Mouse (Mus musculus) myocyte (in vitro differentiated cells): Measurements from ENCODE around the gene Zmat5. TPM values are rescaled to one million over a fixed set of nuclear protein-coding genes. Genes with fewer than 3 reads are reported as not detected.
A peak's percentile ranks its signal among the peaks of the same experiment; 100 is the strongest.

Experiments used
- H3K27me3 ChIP-seq: one replicate; pipeline ENCODE4 v1.6.1; 2011; ENCODE audit not compliant: control insufficient read depth, insufficient read depth, insufficient read length
- H3K36me3 ChIP-seq: one replicate; pipeline ENCODE4 v1.6.1; 2011; ENCODE audit not compliant: control insufficient read depth, insufficient read depth
- H3K4me2 ChIP-seq: one replicate; pipeline ENCODE4 v1.6.1; 2011; ENCODE audit warnings: low read depth, control low read depth
- H3K4me3 ChIP-seq: one replicate; pipeline ENCODE4 v1.5.1; 2011; ENCODE audit warnings: mild to moderate bottlenecking, control low read depth, moderate library complexity
- H3K79me2 ChIP-seq: one replicate; pipeline ENCODE4 v1.6.1; 2011; ENCODE audit not compliant: control insufficient read depth, insufficient read depth
- H3ac ChIP-seq: one replicate; pipeline ENCODE4 v1.6.1; 2011; ENCODE audit not compliant: control insufficient read depth, insufficient read length
- CEBPB ChIP-seq: IDR thresholded peaks from 2 replicates; pipeline ENCODE4 v1.6.1; 2011; ENCODE audit warnings: mild to moderate bottlenecking, moderate library complexity; ENCODE audit not compliant: poor library complexity, insufficient read depth, severe bottlenecking
- E2F4 ChIP-seq: IDR thresholded peaks from one replicate; pipeline ENCODE4 v1.6.1; 2011; ENCODE audit warnings: mild to moderate bottlenecking, control low read depth, moderate library complexity; ENCODE audit not compliant: insufficient read depth
- MAX ChIP-seq: IDR thresholded peaks from one replicate; pipeline ENCODE4 v1.6.1; 2011; ENCODE audit warnings: low read depth, mild to moderate bottlenecking, control low read depth
- MYOD1 ChIP-seq, 3 experiments: IDR thresholded peaks; one replicate each; pipeline ENCODE4 v1.6.1; 2011; ENCODE audit warnings: control low read depth in 2 of 3, low read depth in 2 of 3, mild to moderate bottlenecking in 2 of 3, moderate library complexity in 1 of 3; ENCODE audit not compliant: insufficient read length in 2 of 3, control insufficient read depth in 1 of 3
- MYOG ChIP-seq, 3 experiments: IDR thresholded peaks; one replicate each; pipeline ENCODE4 v1.6.1; 2011; ENCODE audit warnings: control low read depth in 2 of 3, low read depth in 2 of 3, mild to moderate bottlenecking in 2 of 3; ENCODE audit not compliant: insufficient read length in 2 of 3, control insufficient read depth in 1 of 3, insufficient read depth in 1 of 3
- POLR2A ChIP-seq: IDR thresholded peaks from one replicate; pipeline ENCODE4 v1.6.1; 2011; ENCODE audit warnings: low read depth, mild to moderate bottlenecking, control low read depth, moderate library complexity; ENCODE audit not compliant: insufficient read length
- POLR2AphosphoS2 ChIP-seq: IDR thresholded peaks from one replicate; pipeline ENCODE4 v1.6.1; 2011; ENCODE audit warnings: low read depth, control low read depth; ENCODE audit not compliant: insufficient read length
- REST ChIP-seq: IDR thresholded peaks from one replicate; pipeline ENCODE4 v1.6.1; 2011; ENCODE audit warnings: mild to moderate bottlenecking, control low read depth, moderate library complexity; ENCODE audit not compliant: insufficient read depth, insufficient read length
- SRF ChIP-seq: IDR thresholded peaks from one replicate; pipeline ENCODE4 v1.6.1; 2011; ENCODE audit warnings: low read depth; ENCODE audit not compliant: control insufficient read depth, insufficient read length
- TCF12 ChIP-seq: IDR thresholded peaks from one replicate; pipeline ENCODE4 v1.6.1; 2011; ENCODE audit warnings: mild to moderate bottlenecking, control low read depth; ENCODE audit not compliant: poor library complexity, insufficient read depth, severe bottlenecking
- TCF3 ChIP-seq: IDR thresholded peaks from one replicate; pipeline ENCODE4 v1.6.1; 2011; ENCODE audit warnings: low read depth, control low read depth; ENCODE audit not compliant: insufficient read length
- USF1 ChIP-seq: IDR thresholded peaks from one replicate; pipeline ENCODE4 v1.6.1; 2011; ENCODE audit warnings: low read depth, mild to moderate bottlenecking, control low read depth, moderate library complexity
- polyA plus RNA-seq: library from polyadenylated mRNA; unstranded; fragments of >200 nt; fragmentation: generic; extraction: Trizol; gene quantifications from one replicate; pipeline ENCODE4 v1.2.1, GENCODE M21; 2012; ENCODE audit warnings: missing spikeins

The Zmat5 gene
- polyA plus RNA-seq, 1 experiment = 57.4 TPM

GRCm38 (mm10) chr11:4757789-4758158, 53.3 kb downstream of the Zmat5 start:
- no peaks in the 10 kb centered on the region for H3K36me3 ChIP-seq
- H3K4me2 ChIP-seq = no peak overlapping the region
- H3ac ChIP-seq = no peak overlapping the region
- H3K4me3 ChIP-seq = no peak overlapping the region
- peaks cover 13% of the 10 kb centered on the region for H3K27me3 ChIP-seq
- no peaks in the 10 kb centered on the region for H3K79me2 ChIP-seq
- no peak for TF ChIP-seq MYOG (IDR thresholded peaks at IDR 0.05; ENCODE audit: control insufficient read depth in 1 of 3, insufficient read depth in 1 of 3, insufficient read length in 2 of 3, low read depth in 2 of 3)
- no peak for TF ChIP-seq SRF
- TF ChIP-seq CEBPB = no peak
- TF ChIP-seq E2F4 = no peak
- TF ChIP-seq TCF12 = no peak
- TF ChIP-seq POLR2A = no peak
- no peak for TF ChIP-seq POLR2AphosphoS2
- TF ChIP-seq REST = no peak
- no peak for TF ChIP-seq TCF3
- no peak for TF ChIP-seq MYOD1 (IDR thresholded peaks at IDR 0.05; ENCODE audit: control insufficient read depth in 1 of 3, insufficient read length in 2 of 3, low read depth in 2 of 3)

GRCm38 (mm10) chr11:4760438-4760837, 56.0 kb downstream of the Zmat5 start:
- peaks cover 12% of the 10 kb centered on the region for H3K27me3 ChIP-seq
- H3K4me2 ChIP-seq = no peak overlapping the region
- H3K36me3 ChIP-seq = no peaks in the 10 kb centered on the region
- TF ChIP-seq MYOD1 (IDR thresholded peaks at IDR 0.05; ENCODE audit: control insufficient read depth in 1 of 3, insufficient read length in 2 of 3, low read depth in 2 of 3) = no peak
- TF ChIP-seq POLR2A = no peak
- no peak for TF ChIP-seq TCF3
- no peak for TF ChIP-seq E2F4
- TF ChIP-seq MAX = no peak
- TF ChIP-seq SRF = no peak
- no peak for TF ChIP-seq TCF12
- H3K4me3 ChIP-seq = no peak overlapping the region
- no peaks in the 10 kb centered on the region for H3K79me2 ChIP-seq
- no peak overlapping the region for H3ac ChIP-seq

- H3K79me2 ChIP-seq = no peaks in the 10 kb centered on the region
- no peak overlapping the region for H3K4me3 ChIP-seq
- no peak for TF ChIP-seq CEBPB
- no peak for TF ChIP-seq MYOG (IDR thresholded peaks at IDR 0.05; ENCODE audit: control insufficient read depth in 1 of 3, insufficient read depth in 1 of 3, insufficient read length in 2 of 3, low read depth in 2 of 3)
- TF ChIP-seq POLR2A = no peak
- TF ChIP-seq POLR2AphosphoS2 = no peak
- TF ChIP-seq REST = no peak
- no peak for TF ChIP-seq TCF3
- TF ChIP-seq SRF = no peak
- no peak overlapping the region for H3K4me2 ChIP-seq
- H3ac ChIP-seq = no peak overlapping the region
- H3K36me3 ChIP-seq = no peaks in the 10 kb centered on the region
- H3K27me3 ChIP-seq = peaks cover 8% of the 10 kb centered on the region
Measured at GRCm38 (mm10) chr11:4761991-4762390, 57.5 kb downstream of the Zmat5 start.

- no peaks in the 10 kb centered on the region for H3K79me2 ChIP-seq
- H3K4me3 ChIP-seq = no peak overlapping the region
- no peaks in the 10 kb centered on the region for H3K36me3 ChIP-seq
- no peak overlapping the region for H3K4me2 ChIP-seq
- H3ac ChIP-seq = no peak overlapping the region
- no peak for TF ChIP-seq CEBPB
- TF ChIP-seq MYOG (IDR thresholded peaks at IDR 0.05; ENCODE audit: control insufficient read depth in 1 of 3, insufficient read depth in 1 of 3, insufficient read length in 2 of 3, low read depth in 2 of 3) = no peak
- TF ChIP-seq MAX = no peak
- TF ChIP-seq REST = no peak
- TF ChIP-seq SRF = no peak
- no peak for TF ChIP-seq USF1
- no peak for TF ChIP-seq MYOD1 (IDR thresholded peaks at IDR 0.05; ENCODE audit: control insufficient read depth in 1 of 3, insufficient read length in 2 of 3, low read depth in 2 of 3)
- no peak for TF ChIP-seq POLR2AphosphoS2
- TF ChIP-seq POLR2A = no peak
- TF ChIP-seq E2F4 = no peak
- TF ChIP-seq TCF12 = no peak
- TF ChIP-seq TCF3 = no peak
- peaks cover 8% of the 10 kb centered on the region for H3K27me3 ChIP-seq
Measured at GRCm38 (mm10) chr11:4762511-4762910, 58.0 kb downstream of the Zmat5 start.

- no peak overlapping the region for H3ac ChIP-seq
- no peaks in the 10 kb centered on the region for H3K36me3 ChIP-seq
- TF ChIP-seq TCF3 = no peak
- TF ChIP-seq REST = peak; percentile 64
- H3K27me3 ChIP-seq = peaks cover 8% of the 10 kb centered on the region
- H3K79me2 ChIP-seq = no peaks in the 10 kb centered on the region
- no peak overlapping the region for H3K4me2 ChIP-seq
- no peak overlapping the region for H3K4me3 ChIP-seq
Measured at GRCm38 (mm10) chr11:4763631-4764030, 59.2 kb downstream of the Zmat5 start.
